Mouse (Mus musculus) ES-E14 (cell line): Measurements from ENCODE around the gene Kctd17. TPM values are rescaled to one million over a fixed set of nuclear protein-coding genes. Genes with fewer than 3 reads are reported as not detected.

Experiments
- DNase-seq: peaks from one replicate; pipeline ENCODE4 v3.0.0-alpha.2; 2013; ENCODE audit warnings: low read depth, low spot score
- H3K27ac ChIP-seq: 2 replicates; pipeline ENCODE4 v1.5.1; 2012; ENCODE audit warnings: low read depth, mild to moderate bottlenecking, low read length, moderate library complexity, mixed read lengths; ENCODE audit not compliant: poor library complexity, insufficient read depth, severe bottlenecking
- H3K36me3 ChIP-seq: 2 replicates; pipeline ENCODE4 v1.6.1; 2012; ENCODE audit warnings: mild to moderate bottlenecking, low read length, moderate library complexity, mixed read lengths; ENCODE audit not compliant: control insufficient read depth, poor library complexity, insufficient read depth, severe bottlenecking
- H3K4me1 ChIP-seq, 2 experiments: fragments of 150-350 bp in 1 of 2; sonication (generic) in 1 of 2; 2 replicates each; pipeline ENCODE4 v1.6.1; 2012; ENCODE audit warnings: low read length in 2 of 2, mild to moderate bottlenecking in 1 of 2, mixed read lengths in 1 of 2; ENCODE audit not compliant: control insufficient read depth in 2 of 2, insufficient read depth in 2 of 2, poor library complexity in 1 of 2
- H3K4me3 ChIP-seq, 2 experiments: fragments of 150-350 bp in 1 of 2; sonication (generic) in 1 of 2; 2 replicates each; pipeline ENCODE4 v1.5.1; 2012; ENCODE audit warnings: low read length in 2 of 2, low read depth in 1 of 2, mild to moderate bottlenecking in 1 of 2, mixed read lengths in 1 of 2; ENCODE audit not compliant: insufficient read depth in 1 of 2, poor library complexity in 1 of 2, severe bottlenecking in 1 of 2
- H3K9ac ChIP-seq: 2 replicates; pipeline ENCODE4 v1.6.1; 2012; ENCODE audit warnings: low read depth, mild to moderate bottlenecking, low read length, mixed read lengths; ENCODE audit not compliant: poor library complexity, insufficient read depth, severe bottlenecking
- H3K9me3 ChIP-seq: fragments of 150-350 bp; sonication (generic); 2 replicates; pipeline ENCODE4 v1.6.1; 2012; ENCODE audit warnings: low read depth, mild to moderate bottlenecking, low read length; ENCODE audit not compliant: control insufficient read depth, insufficient read depth
- CHD2 ChIP-seq: IDR thresholded peaks from 2 replicates; pipeline ENCODE4 v1.6.1; 2014; ENCODE audit warnings: mild to moderate bottlenecking, low read depth, low read length, inconsistent platforms
- HCFC1 ChIP-seq: IDR thresholded peaks from 2 replicates; pipeline ENCODE4 v1.6.1; 2012; ENCODE audit warnings: low read length, inconsistent platforms, borderline replicate concordance; ENCODE audit not compliant: insufficient read depth
- MAFK ChIP-seq: IDR thresholded peaks from 2 replicates; pipeline ENCODE4 v1.6.1; 2014; ENCODE audit warnings: mild to moderate bottlenecking, low read depth, low read length, inconsistent platforms; ENCODE audit not compliant: insufficient read depth
- ZC3H11A ChIP-seq: IDR thresholded peaks from 2 replicates; pipeline ENCODE4 v1.6.1; 2012; ENCODE audit warnings: low read depth, mild to moderate bottlenecking, inconsistent platforms, low read length, borderline replicate concordance
- ZNF384 ChIP-seq: IDR thresholded peaks from 2 replicates; pipeline ENCODE4 v1.6.1; 2012; ENCODE audit warnings: low read depth, low read length, inconsistent platforms
- in situ Hi-C, 2 experiments: fragments of 600-800 bp; cut with MboI; formaldehyde crosslinking; loops; one replicate each; pipeline ENCODE4 v1.15.1; 2025; ENCODE audit warnings: low sequenced_read_pairs in 2 of 2, inconsistent platforms in 1 of 2; ENCODE audit not compliant: unreplicated experiment in 2 of 2
- total RNA-seq: library from RNA; depleted of rRNA; stranded (reverse); fragments of 300-350 nt; gene quantifications from 2 replicates; pipeline ENCODE4 v1.2.3, GENCODE M21; 2012

Kctd17 gene
- total RNA-seq, 1 experiment: 24.7 TPM

GRCm38 (mm10) chr15:78420395-78420794, 8.0 kb upstream of the Kctd17 start:
- no peak overlapping the region for H3K27ac ChIP-seq
- no peak for DNase-seq
- no peaks in the 10 kb centered on the region for H3K36me3 ChIP-seq
- in situ Hi-C loops: no loop called here
- H3K9me3 ChIP-seq: no peaks in the 10 kb centered on the region
- no peak overlapping the region for H3K4me3 ChIP-seq
- peaks cover 0 to 17% of the 10 kb centered on the region in 2 experiments; a peak in 2 of 4 replicates for H3K4me1 ChIP-seq
- TF ChIP-seq CHD2 (no peak), HCFC1 (no peak), MAFK (no peak), ZNF384 (no peak), ZC3H11A (no peak)
- H3K9ac ChIP-seq: no peak overlapping the region

GRCm38 (mm10) chr15:78422046-78422956, 6.1 kb upstream of the Kctd17 start:
- Histone ChIP-seq H3K4me3 (peak overlapping the region; percentile 33 to 35; a peak in 2 of 4 replicates), H3K9me3 (no peaks in the 10 kb centered on the region), H3K36me3 (no peaks in the 10 kb centered on the region), H3K27ac (no peak overlapping the region), H3K9ac (peak overlapping the region; percentile 63; the same call in 1 of the 2 replicates), H3K4me1 (peaks cover 0 to 12% of the 10 kb centered on the region in 2 experiments; a peak in 2 of 4 replicates)
- in situ Hi-C loops: no loop called here
- TF ChIP-seq HCFC1 (no peak), CHD2 (no peak), ZNF384 (no peak), ZC3H11A (no peak), MAFK (no peak)
- DNase-seq: peak; percentile 85

GRCm38 (mm10) chr15:78424507-78424906, 3.9 kb upstream of the Kctd17 start:
- Histone ChIP-seq H3K27ac (peak overlapping the region; percentile 14; the same call in 1 of the 2 replicates), H3K4me1 (peaks cover 0 to 12% of the 10 kb centered on the region in 2 experiments; a peak in 3 of 4 replicates), H3K4me3 (peak overlapping the region in 1 of 2 experiments; percentile 24; a peak in 2 of 4 replicates), H3K9ac (peak overlapping the region; percentile 36; the same call in 1 of the 2 replicates), H3K9me3 (no peaks in the 10 kb centered on the region), H3K36me3 (no peaks in the 10 kb centered on the region)
- DNase-seq: peak; percentile 69
- TF ChIP-seq ZNF384 (no peak), CHD2 (no peak), MAFK (no peak), ZC3H11A (no peak)
- in situ Hi-C loops: no loop called here

GRCm38 (mm10) chr15:78425230-78425629, 3.1 kb upstream of the Kctd17 start:
- Histone ChIP-seq H3K27ac (no peak overlapping the region), H3K4me1 (peaks cover 0 to 12% of the 10 kb centered on the region in 2 experiments; a peak in 3 of 4 replicates), H3K9me3 (no peaks in the 10 kb centered on the region), H3K4me3 (no peak overlapping the region), H3K36me3 (no peaks in the 10 kb centered on the region), H3K9ac (no peak overlapping the region)
- in situ Hi-C loops: no loop called here
- DNase-seq: no peak
- TF ChIP-seq MAFK (no peak), HCFC1 (no peak), ZNF384 (no peak), CHD2 (no peak), ZC3H11A (no peak)
